Mouse (Mus musculus) spleen, adult 2 months (tissue): ENCODE measurements around the gene Ip6k2. TPM values are rescaled to one million over a fixed set of nuclear protein-coding genes. Genes with fewer than 3 reads are reported as not detected.

ENCODE experiments used
- DNase-seq, 2 experiments: peaks; one replicate each; pipeline versions ENCODE4 v3.0.0 to v3.0.0-alpha.2; 2012 to 2021; ENCODE audit warnings: low spot score in 2 of 2, low read depth in 1 of 2
- H3K27ac ChIP-seq: fragments of 200-500 bp; 2 replicates; pipeline ENCODE4 v1.5.1; 2012; ENCODE audit warnings: low read length, inconsistent platforms; ENCODE audit not compliant: insufficient read depth
- H3K27me3 ChIP-seq: fragments of 200-500 bp; 2 replicates; pipeline ENCODE4 v1.6.1; 2012; ENCODE audit warnings: mild to moderate bottlenecking, moderate library complexity, low read length, inconsistent platforms; ENCODE audit not compliant: control insufficient read depth, insufficient read depth
- H3K36me3 ChIP-seq: fragments of 200-500 bp; 2 replicates; pipeline ENCODE4 v1.6.1; 2012; ENCODE audit warnings: mild to moderate bottlenecking, low read length, inconsistent platforms; ENCODE audit not compliant: control insufficient read depth, insufficient read depth
- H3K4me1 ChIP-seq: fragments of 200-500 bp; 2 replicates; pipeline ENCODE4 v1.6.1; 2011; ENCODE audit warnings: inconsistent platforms; ENCODE audit not compliant: control insufficient read depth, insufficient read depth, insufficient read length
- H3K4me3 ChIP-seq: fragments of 200-500 bp; 2 replicates; pipeline ENCODE4 v1.5.1; 2011; ENCODE audit warnings: mild to moderate bottlenecking, inconsistent platforms; ENCODE audit not compliant: insufficient read depth, insufficient read length; ENCODE audit errors: extremely low read depth
- CTCF ChIP-seq: fragments of 200-500 bp; IDR thresholded peaks from 2 replicates; pipeline ENCODE4 v1.5.1; 2011; ENCODE audit warnings: mild to moderate bottlenecking, inconsistent platforms; ENCODE audit not compliant: insufficient read depth, insufficient read length, insufficient replicate concordance; ENCODE audit errors: extremely low read depth
- POLR2A ChIP-seq: fragments of 200-500 bp; IDR thresholded peaks from 2 replicates; pipeline ENCODE4 v1.6.1; 2011; ENCODE audit warnings: low read depth, low read length, inconsistent platforms
- WGBS: fragments of 180-500 bp; shearing (Covaris S2); methylation state at CpG from one replicate; pipeline ENCODE4 v1.1.7; 2018; 5-methylcytosine and 5-hydroxymethylcytosine counted together
- polyA plus RNA-seq: library from polyadenylated mRNA; depleted of rRNA; stranded (reverse); fragments of >200 nt; gene quantifications from 2 replicates; pipeline ENCODE4 v1.2.3, GENCODE M21; 2012

Ip6k2 gene
- polyA plus RNA-seq, 1 experiment, result 35.9 TPM

GRCm38 (mm10) chr9:108842989-108843388 lies 59.4 kb downstream of the Ip6k2 start:
- no peak for DNase-seq

GRCm38 (mm10) chr9:108845390-108845789 lies 61.8 kb downstream of the Ip6k2 start:
- Histone ChIP-seq H3K27me3 (no peaks in the 10 kb centered on the region), H3K4me1 (no peaks in the 10 kb centered on the region), H3K4me3 (no peak overlapping the region), H3K36me3 (no peaks in the 10 kb centered on the region), H3K27ac (no peak overlapping the region)
- WGBS, result 81% methylated on average over 5 of the region's 5 CpGs
- TF ChIP-seq CTCF (no peak), POLR2A (no peak)
- no peak for DNase-seq

More at GRCm38 (mm10) chr9:108842989-108843388, 59.4 kb downstream of the Ip6k2 start:
- H3K27ac ChIP-seq, result no peak overlapping the region
- no peak overlapping the region for H3K4me3 ChIP-seq
- no peak for TF ChIP-seq CTCF
- TF ChIP-seq POLR2A, result no peak
- no peaks in the 10 kb centered on the region for H3K4me1 ChIP-seq
- H3K36me3 ChIP-seq, result no peaks in the 10 kb centered on the region
- H3K27me3 ChIP-seq, result no peaks in the 10 kb centered on the region
- 9% methylated on average over 14 of the region's 14 CpGs for WGBS

- 81% methylated on average over 4 of the region's 4 CpGs for WGBS
- TF ChIP-seq CTCF, result no peak
- TF ChIP-seq POLR2A, result no peak
- no peaks in the 10 kb centered on the region for H3K27me3 ChIP-seq
- no peak for DNase-seq
- no peak overlapping the region for H3K27ac ChIP-seq
- H3K4me1 ChIP-seq, result no peaks in the 10 kb centered on the region
- H3K36me3 ChIP-seq, result no peaks in the 10 kb centered on the region
- H3K4me3 ChIP-seq, result no peak overlapping the region
Measured at GRCm38 (mm10) chr9:108847374-108847773, 63.8 kb downstream of the Ip6k2 start.

GRCm38 (mm10) chr9:108848419-108848818 lies 64.8 kb downstream of the Ip6k2 start:
- DNase-seq, result no peak
- Histone ChIP-seq H3K27me3 (no peaks in the 10 kb centered on the region), H3K36me3 (no peaks in the 10 kb centered on the region), H3K27ac (no peak overlapping the region), H3K4me1 (peaks cover 1% of the 10 kb centered on the region; the same call in 1 of the 2 replicates), H3K4me3 (no peak overlapping the region)
- 81% methylated on average over 17 of the region's 17 CpGs for WGBS
- TF ChIP-seq CTCF (no peak), POLR2A (no peak)

- peak within 1 kb of the TSS; percentile 88 for H3K4me3 ChIP-seq
- H3K4me1 ChIP-seq, result peaks cover 5% of the 10 kb centered on the region; the same call in 1 of the 2 replicates
- peak within 1 kb of the TSS; percentile 83 for H3K27ac ChIP-seq
- no peak for TF ChIP-seq POLR2A
- no peak for TF ChIP-seq CTCF
- no peaks in the 10 kb centered on the region for H3K27me3 ChIP-seq
- DNase-seq, result no peak
- WGBS, result 91% methylated on average over 3 of the region's 3 CpGs
- no peaks in the 10 kb centered on the region for H3K36me3 ChIP-seq
Measured at GRCm38 (mm10) chr9:108852976-108853375, 69.4 kb downstream of the Ip6k2 start, which contains the start of gene Slc26a6. Gene Slc26a6, plus strand, starts transcription at chr9:108853283.

- Histone ChIP-seq H3K36me3 (no peaks in the 10 kb centered on the region), H3K27ac (peak overlapping the region; percentile 83), H3K4me3 (peak overlapping the region; percentile 88), H3K4me1 (peaks cover 5% of the 10 kb centered on the region; the same call in 1 of the 2 replicates), H3K27me3 (no peaks in the 10 kb centered on the region)
- peak; percentile 89 to 90 for DNase-seq
- 4% methylated on average over 25 of the region's 25 CpGs for WGBS
- TF ChIP-seq POLR2A (no peak), CTCF (peak; percentile 58; the same call in 1 of the 2 replicates)
Measured at GRCm38 (mm10) chr9:108853635-108854240, 70.1 kb downstream of the Ip6k2 start.

GRCm38 (mm10) chr9:108854241-108854696 lies 70.7 kb downstream of the Ip6k2 start:
- peak overlapping the region; percentile 88 for H3K4me3 ChIP-seq
- H3K27ac ChIP-seq, result peak overlapping the region; percentile 83
- WGBS, result under 1% methylated on average over 28 of the region's 28 CpGs
- TF ChIP-seq CTCF (0 out of 2 replicates have a peak, but pooled peaks have one; percentile 11), POLR2A (peak; percentile 69)
- H3K27me3 ChIP-seq, result no peaks in the 10 kb centered on the region
- H3K4me1 ChIP-seq, result peaks cover 5% of the 10 kb centered on the region; the same call in 1 of the 2 replicates
- peak; percentile 74 to 81 for DNase-seq
- H3K36me3 ChIP-seq, result no peaks in the 10 kb centered on the region
